Mouse (Mus musculus) spleen, postnatal 10 days (tissue): ENCODE results near the gene Mrps15.
"Not testable (repeated sequence)": the region's sequence is repeated elsewhere in the genome, so short reads cannot be mapped to it uniquely, and the experiment has no call there.

Experiments
- DNase-seq, 2 experiments: peaks; one replicate each; pipeline ENCODE4 v3.0.0; 2021 to 2022; ENCODE audit warnings: low spot score in 2 of 2

The Mrps15 gene

GRCm38 (mm10) chr4:126077833-126078232, 31.1 kb downstream of the Mrps15 start:
- no peak for DNase-seq

GRCm38 (mm10) chr4:126079266-126079665, 32.5 kb downstream of the Mrps15 start:
- DNase-seq: no peak

GRCm38 (mm10) chr4:126081601-126082000, 34.9 kb downstream of the Mrps15 start:
- DNase-seq: no peak

- DNase-seq: no peak
These were observed 36.3 kb downstream of the Mrps15 start for GRCm38 (mm10) chr4:126083021-126083420.

- no peak for DNase-seq
These were observed 37.7 kb downstream of the Mrps15 start for GRCm38 (mm10) chr4:126084382-126084781.

GRCm38 (mm10) chr4:126085996-126086576, 39.4 kb downstream of the Mrps15 start:
- DNase-seq: peak; percentile 76 to 86

GRCm38 (mm10) chr4:126090101-126090847, 43.5 kb downstream of the Mrps15 start:
- DNase-seq: no peak

GRCm38 (mm10) chr4:126090848-126091124, 44.1 kb downstream of the Mrps15 start:
- no peak for DNase-seq

- DNase-seq: no peak
These were observed 45.1 kb downstream of the Mrps15 start for GRCm38 (mm10) chr4:126091873-126092272.

- not testable (repeated sequence) for DNase-seq
These were observed 49.1 kb downstream of the Mrps15 start for GRCm38 (mm10) chr4:126095622-126096430.

- peak; percentile 75 to 94 for DNase-seq
These were observed 49.9 kb downstream of the Mrps15 start, which contains the start of gene Lsm10 for GRCm38 (mm10) chr4:126096464-126097111. Gene Lsm10, plus strand, starts transcription at chr4:126096623.

- no peak for DNase-seq
These were observed 51.1 kb downstream of the Mrps15 start for GRCm38 (mm10) chr4:126097711-126098253.

- no peak for DNase-seq
These were observed 52.6 kb downstream of the Mrps15 start for GRCm38 (mm10) chr4:126099365-126099764.

GRCm38 (mm10) chr4:126100764-126101163, 54.0 kb downstream of the Mrps15 start:
- DNase-seq: no peak

- peak in 1 of 2 experiments; percentile 38 for DNase-seq
These were observed 55.5 kb downstream of the Mrps15 start for GRCm38 (mm10) chr4:126102061-126102841.

- DNase-seq: peak; percentile 73 to 87
These were observed 56.4 kb downstream of the Mrps15 start for GRCm38 (mm10) chr4:126103057-126103581.

- peak; percentile 91 to 95 for DNase-seq
These were observed 56.9 kb downstream of the Mrps15 start, which contains the start of gene Stk40 for GRCm38 (mm10) chr4:126103590-126104068. Gene Stk40, plus strand, starts transcription at chr4:126103957.

GRCm38 (mm10) chr4:126104261-126105075, 57.7 kb downstream of the Mrps15 start:
- peak; percentile 48 to 53 for DNase-seq
